Mouse (Mus musculus) skeletal muscle tissue, adult 2 months (tissue): ENCODE results near the gene Olfr588-ps1.
"Not testable (repeated sequence)": the region's sequence is repeated elsewhere in the genome, so short reads cannot be mapped to it uniquely, and the experiment has no call there.

ENCODE experiments used
- DNase-seq: peaks from one replicate; pipeline ENCODE4 v3.0.0-alpha.2; 2012; ENCODE audit warnings: low read depth, low spot score

Olfr588-ps1 gene

GRCm38 (mm10) chr7:103140579-103140978 is at the start of gene Olfr588-ps1:
Gene Olfr588-ps1, plus strand, starts transcription at chr7:103140879.
- no peak for DNase-seq

GRCm38 (mm10) chr7:103097420-103097819 is 43.3 kb upstream of the Olfr588-ps1 start, which contains the start of gene Olfr585:
Gene Olfr585, plus strand, starts transcription at chr7:103097720.
- no peak for DNase-seq

GRCm38 (mm10) chr7:103119406-103119805 is 21.3 kb upstream of the Olfr588-ps1 start:
- no peak for DNase-seq

- DNase-seq, result no peak
Measured at GRCm38 (mm10) chr7:103125538-103125937, 15.1 kb upstream of the Olfr588-ps1 start, which contains the start of gene Olfr586. Gene Olfr586, minus strand, starts transcription at chr7:103125638.

GRCm38 (mm10) chr7:103156256-103156655 is 15.6 kb downstream of the Olfr588-ps1 start, which contains the start of gene Olfr589:
Gene Olfr589, minus strand, starts transcription at chr7:103156356.
- DNase-seq, result no peak

GRCm38 (mm10) chr7:103169697-103170096 is 29.0 kb downstream of the Olfr588-ps1 start:
- no peak for DNase-seq

- no peak for DNase-seq
Measured at GRCm38 (mm10) chr7:103178240-103178639, 37.6 kb downstream of the Olfr588-ps1 start, which contains the start of gene Olfr591. Gene Olfr591, minus strand, starts transcription at chr7:103178340.

GRCm38 (mm10) chr7:103184503-103184902 is 43.8 kb downstream of the Olfr588-ps1 start, which contains the start of gene Olfr592:
Gene Olfr592, plus strand, starts transcription at chr7:103184803.
- not testable (repeated sequence) for DNase-seq
